25 mouse cellular contexts compared by ENCODE assay signal in genomic region chr3:154298490-154298889, GRCm38 (mm10). TPM values are rescaled to one million over a fixed set of nuclear protein-coding genes. Genes with fewer than 3 reads are reported as not detected.
DNase-seq lines count a peak whose midpoint lies in the region; ATAC-seq and TF ChIP-seq lines count a peak whose summit lies in the region.
"Had no signal": no experiment of that assay in that cellular context is flagged by ENCODE, and none has a peak within 500 bp of the region (broad histone marks: within the 10 kb centered on the region; RNA-seq: fewer than 3 reads in every experiment).

No protein-coding gene starts in this region.

- H3K9ac ChIP-seq in liver, embryonic 11.5 days (ENCODE audit: low read depth, low read length) = no peak overlapping the region
- no peak overlapping the region for H3K9ac ChIP-seq in liver, embryonic 12.5 days
- no peak overlapping the region for H3K9ac ChIP-seq in liver, embryonic 14.5 days (replicated peaks)
- H3K9ac ChIP-seq in liver, embryonic 16.5 days (ENCODE audit: low read depth, low read length) = no peak overlapping the region
- H3K9ac ChIP-seq: embryonic facial prominence, embryonic 12.5 days; forebrain, embryonic 13.5 days; forebrain, embryonic 15.5 days; forebrain, postnatal 0 days had no signal

- H3K4me3 ChIP-seq in liver, embryonic 11.5 days (ENCODE audit: low read depth, low read length) = no peak overlapping the region
- no peak overlapping the region for H3K4me3 ChIP-seq in liver, embryonic 12.5 days
- no peak overlapping the region for H3K4me3 ChIP-seq in liver, embryonic 14.5 days (ENCODE audit: insufficient read depth in 1 of 2, low read depth in 2 of 2, low read length in 2 of 2)
- H3K4me3 ChIP-seq in liver, embryonic 16.5 days (ENCODE audit: low read depth, low read length) = no peak overlapping the region
- H3K4me3 ChIP-seq: embryonic facial prominence, embryonic 10.5 days; embryonic facial prominence, embryonic 12.5 days; forebrain, embryonic 13.5 days; forebrain, embryonic 15.5 days had no signal

- no peak overlapping the region for H3K4me2 ChIP-seq in liver, embryonic 11.5 days
- no peak overlapping the region for H3K4me2 ChIP-seq in liver, embryonic 12.5 days
- no peak overlapping the region for H3K4me2 ChIP-seq in liver, embryonic 14.5 days (ENCODE audit: low read depth)
- no peak overlapping the region for H3K4me2 ChIP-seq in liver, embryonic 16.5 days (ENCODE audit: low read depth, low read length)
- H3K4me2 ChIP-seq: embryonic facial prominence, embryonic 12.5 days; forebrain, embryonic 13.5 days; forebrain, embryonic 15.5 days had no signal

- peak; percentile 62 for ATAC-seq in liver, embryonic 11.5 days (replicated peaks; ENCODE audit: low FRiP score)
- ATAC-seq in liver, embryonic 12.5 days = peak; percentile 73
- peak; percentile 61 for ATAC-seq in liver, embryonic 14.5 days (ENCODE audit: insufficient read depth)
- ATAC-seq in liver, embryonic 16.5 days (ENCODE audit: low read depth) = peak; percentile 45; the same call in 1 of the 2 replicates
- ATAC-seq in CD4-positive, CD25-positive, alpha-beta regulatory T cell, adult 4 months = no peak
- ATAC-seq: activated CD4-positive, CD25-positive, alpha-beta regulatory T cell, adult 4 months; forebrain, embryonic 13.5 days; forebrain, embryonic 15.5 days; forebrain, postnatal 0 days; Patski had no signal

- no peaks in the 10 kb centered on the region for H3K27me3 ChIP-seq in liver, embryonic 11.5 days (replicated peaks; ENCODE audit: control insufficient read depth, insufficient read depth, low read length)
- peaks cover 6% of the 10 kb centered on the region; the same call in 1 of the 2 replicates for H3K27me3 ChIP-seq in liver, embryonic 12.5 days (replicated peaks)
- H3K27me3 ChIP-seq in liver, embryonic 14.5 days (ENCODE audit: control insufficient read depth, insufficient read depth, low read length) = no peaks in the 10 kb centered on the region
- H3K27me3 ChIP-seq in liver, embryonic 16.5 days (ENCODE audit: control insufficient read depth, insufficient read depth, low read depth, low read length) = no peaks in the 10 kb centered on the region
- H3K27me3 ChIP-seq: CH12.LX; embryonic facial prominence, embryonic 12.5 days; forebrain, embryonic 13.5 days; forebrain, embryonic 15.5 days; Patski had no signal

- DNase-seq in liver, embryonic 11.5 days (ENCODE audit: low spot score) = no peak
- DNase-seq in liver, embryonic 14.5 days (ENCODE audit: low read depth in 3 of 3, low spot score in 3 of 3) = no peak
- DNase-seq in adrenal gland, adult 18-20 months (ENCODE audit: low spot score in 2 of 2) = no peak
- no peak for DNase-seq in cerebellum, adult 11-12 months
- DNase-seq: adrenal gland, adult 2 months; adrenal gland, postnatal 10 days; adrenal gland, postnatal 25 days; cerebellum, adult 11 months; cerebellum, adult 2 months; cerebellum, adult 9-10 months; cerebellum, postnatal 10 days; cerebellum, postnatal 25 days; forebrain, postnatal 0 days had no signal

- peaks cover 2% of the 10 kb centered on the region; the same call in 1 of the 2 replicates for H3K4me1 ChIP-seq in liver, embryonic 11.5 days (replicated peaks; ENCODE audit: control insufficient read depth, insufficient read depth, low read length)
- H3K4me1 ChIP-seq in liver, embryonic 12.5 days = peaks cover 26% of the 10 kb centered on the region
- H3K4me1 ChIP-seq in liver, embryonic 14.5 days (replicated peaks; ENCODE audit: control insufficient read depth in 2 of 2, insufficient read depth in 2 of 2, low read length in 1 of 2) = peaks cover 0 to 8% of the 10 kb centered on the region in 2 experiments; a peak in 2 of 4 replicates
- H3K4me1 ChIP-seq in liver, embryonic 16.5 days (ENCODE audit: control insufficient read depth, low read depth, low read length) = no peaks in the 10 kb centered on the region
- H3K4me1 ChIP-seq: embryonic facial prominence, embryonic 12.5 days; forebrain, embryonic 13.5 days had no signal

- no peaks in the 10 kb centered on the region for H3K36me3 ChIP-seq in liver, embryonic 11.5 days (ENCODE audit: control insufficient read depth, insufficient read depth, low read length)
- H3K36me3 ChIP-seq in liver, embryonic 12.5 days = no peaks in the 10 kb centered on the region
- no peaks in the 10 kb centered on the region for H3K36me3 ChIP-seq in liver, embryonic 14.5 days (replicated peaks; ENCODE audit: control insufficient read depth, insufficient read depth, low read depth)
- no peaks in the 10 kb centered on the region for H3K36me3 ChIP-seq in liver, embryonic 16.5 days (ENCODE audit: control insufficient read depth, insufficient read depth)
- H3K36me3 ChIP-seq: embryonic facial prominence, embryonic 10.5 days; embryonic facial prominence, embryonic 12.5 days; forebrain, embryonic 15.5 days; G1E had no signal

- no peak for TF ChIP-seq CTCF in liver, embryonic 14.5 days (IDR thresholded peaks at IDR 0.05; ENCODE audit: low read depth)

- TF ChIP-seq EP300 in liver, embryonic 14.5 days (IDR thresholded peaks at IDR 0.05; ENCODE audit: low read depth) = no peak

- no peak overlapping the region for H3K27ac ChIP-seq in liver, embryonic 11.5 days (ENCODE audit: low read depth, low read length)
- H3K27ac ChIP-seq in liver, embryonic 12.5 days = peak overlapping the region; percentile 21; the same call in 1 of the 2 replicates
- no peak overlapping the region for H3K27ac ChIP-seq in liver, embryonic 14.5 days
- H3K27ac ChIP-seq in liver, embryonic 16.5 days (ENCODE audit: low read length) = no peak overlapping the region
- H3K27ac ChIP-seq: embryonic facial prominence, embryonic 10.5 days; embryonic facial prominence, embryonic 12.5 days; forebrain, embryonic 13.5 days; forebrain, embryonic 15.5 days had no signal

- no peaks in the 10 kb centered on the region for H3K9me3 ChIP-seq in liver, embryonic 11.5 days (ENCODE audit: control insufficient read depth, low read length)
- H3K9me3 ChIP-seq in liver, embryonic 12.5 days (replicated peaks) = no peaks in the 10 kb centered on the region
- no peaks in the 10 kb centered on the region for H3K9me3 ChIP-seq in liver, embryonic 14.5 days (ENCODE audit: control insufficient read depth, low read length)
- H3K9me3 ChIP-seq in liver, embryonic 16.5 days (replicated peaks; ENCODE audit: control insufficient read depth, low read length) = no peaks in the 10 kb centered on the region
- H3K9me3 ChIP-seq: embryonic facial prominence, embryonic 10.5 days; embryonic facial prominence, embryonic 12.5 days; forebrain, embryonic 13.5 days; forebrain, embryonic 15.5 days had no signal

RNA-seq across cellular contexts. Expression of gene Lhx8, which starts 32.0 kb away (rescaled TPM):
- 0.10 and 0.78 TPM in 2 replicates for polyA plus RNA-seq in liver, embryonic 11.5 days (2014; fragmentation: Nextera tagmentation; extraction: Ambion mirVana)
- polyA plus RNA-seq in liver, embryonic 12.5 days (2016; fragmentation: Nextera tagmentation; extraction: Ambion mirVana) = 0.11 TPM in 1 of 2 replicates, not detected in the other
- 0.04 TPM in 1 of 2 replicates, not detected in the other for polyA plus RNA-seq in liver, embryonic 14.5 days (2012; rRNA removed)
- polyA plus RNA-seq in liver, embryonic 14.5 days (2014; fragmentation: Nextera tagmentation; extraction: Ambion mirVana) = not detected in 2 replicates
- not detected in 2 replicates for polyA plus RNA-seq in liver, embryonic 16.5 days (2015; fragmentation: Nextera tagmentation; extraction: Ambion mirVana)
- polyA plus RNA-seq in CD4-positive, CD25-positive, alpha-beta regulatory T cell, adult 4 months (2017; shearing (Covaris generic)) = not detected
- total RNA-seq in adrenal gland, adult 18-20 months (2021) = under 1 TPM; 0.13 to 0.36 TPM
- total RNA-seq: adrenal gland, postnatal 25 days; CH12.LX had no signal
- polyA plus RNA-seq: activated CD4-positive, CD25-positive, alpha-beta regulatory T cell, adult 4 months; C2C12; cerebellum, adult 2 months; G1E; Patski had no signal
